Mouse (Mus musculus) c-Kit-negative CD71-positive TER-119-positive erythroid progenitor cells, embryonic 14.5 days (primary cell): ENCODE measurements around the gene Ccdc121.
"Not testable (repeated sequence)": the region's sequence is repeated elsewhere in the genome, so short reads cannot be mapped to it uniquely, and the experiment has no call there.

Source experiments
- DNase-seq: peaks from one replicate; pipeline ENCODE4 v3.0.0-alpha.2; 2013; ENCODE audit warnings: low read depth, low spot score

The Ccdc121 gene

GRCm38 (mm10) chr1:181512430-181513129 lies 1.3 kb upstream of the Ccdc121 start:
- DNase-seq = no peak

GRCm38 (mm10) chr1:181510855-181511254 lies 396 bp downstream of the Ccdc121 start:
- DNase-seq = not testable (repeated sequence)

GRCm38 (mm10) chr1:181505367-181505766 lies 5.9 kb downstream of the Ccdc121 start:
- DNase-seq = no peak

GRCm38 (mm10) chr1:181503471-181503870 lies 7.8 kb downstream of the Ccdc121 start:
- DNase-seq = no peak

GRCm38 (mm10) chr1:181484696-181485095 lies 26.6 kb downstream of the Ccdc121 start:
- no peak for DNase-seq

- DNase-seq = no peak
Observed at GRCm38 (mm10) chr1:181476557-181476956, 34.7 kb downstream of the Ccdc121 start.

GRCm38 (mm10) chr1:181476141-181476540 lies 35.1 kb downstream of the Ccdc121 start:
- no peak for DNase-seq

GRCm38 (mm10) chr1:181469415-181469814 lies 41.8 kb downstream of the Ccdc121 start:
- no peak for DNase-seq

GRCm38 (mm10) chr1:181467321-181467670 lies 44.0 kb downstream of the Ccdc121 start:
- no peak for DNase-seq

- no peak for DNase-seq
Observed at GRCm38 (mm10) chr1:181466601-181467320, 44.5 kb downstream of the Ccdc121 start.

GRCm38 (mm10) chr1:181466040-181466439 lies 45.2 kb downstream of the Ccdc121 start:
- DNase-seq = no peak

GRCm38 (mm10) chr1:181465027-181465426 lies 46.2 kb downstream of the Ccdc121 start:
- no peak for DNase-seq

GRCm38 (mm10) chr1:181462906-181463179 lies 48.4 kb downstream of the Ccdc121 start:
- no peak for DNase-seq

GRCm38 (mm10) chr1:181462051-181462905 lies 49.0 kb downstream of the Ccdc121 start:
- DNase-seq = no peak

GRCm38 (mm10) chr1:181461484-181461883 lies 49.8 kb downstream of the Ccdc121 start:
- no peak for DNase-seq

GRCm38 (mm10) chr1:181460283-181460682 lies 51.0 kb downstream of the Ccdc121 start:
- no peak for DNase-seq
